Mouse (Mus musculus): ENCODE measurements around the gene Pak1.

Gene Pak1

DNA sequence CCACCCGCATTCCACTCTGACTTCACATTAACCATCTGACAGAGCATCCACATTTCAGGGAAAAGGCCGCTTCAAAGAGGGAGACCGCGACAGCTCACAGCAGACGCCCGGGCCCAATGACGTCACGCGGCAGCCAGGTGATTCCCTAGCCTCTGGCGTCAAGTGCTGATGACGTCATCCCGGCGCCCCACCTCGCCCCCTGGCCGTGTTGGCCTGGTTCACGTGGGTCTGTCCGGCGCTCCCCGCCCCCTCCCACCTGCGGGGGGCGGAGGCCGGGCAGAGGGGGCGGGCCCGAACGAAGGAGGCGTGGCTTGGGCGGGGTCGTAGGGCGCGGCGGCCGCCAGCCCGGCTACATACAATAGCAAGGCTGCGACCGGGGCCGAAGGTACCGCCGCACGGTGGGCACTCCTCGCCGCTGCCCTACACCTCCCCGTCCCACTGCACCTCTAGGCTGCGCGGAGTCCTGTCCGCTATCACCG, at the start of gene Pak1:
Gene Pak1 (plus strand): TSS at position 352 of the 479 bp plus-strand sequence.
- DNase-seq = peak; percentile 84 to 91

DNA sequence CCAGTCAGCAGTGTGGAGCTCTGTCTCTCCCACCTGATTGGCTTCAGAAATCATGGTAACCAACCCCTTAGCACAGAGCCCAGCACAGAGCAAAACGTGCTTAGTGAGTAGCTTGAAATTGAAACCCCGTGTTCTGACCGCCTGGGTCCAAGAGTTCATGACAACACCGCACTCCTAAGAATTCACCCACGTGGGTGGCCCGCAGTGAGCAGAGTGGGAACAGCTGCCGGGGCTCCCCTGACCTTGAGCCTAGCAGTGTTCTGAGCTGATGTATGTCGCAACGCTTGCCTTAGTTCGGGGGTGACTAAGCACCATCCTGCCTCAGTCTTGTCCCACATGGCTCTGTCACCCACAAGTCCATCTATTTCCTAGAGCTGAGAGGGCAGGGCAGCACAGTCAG, 47.4 kb upstream of the Pak1 start:
- DNase-seq = peak; percentile 35 to 36

DNA sequence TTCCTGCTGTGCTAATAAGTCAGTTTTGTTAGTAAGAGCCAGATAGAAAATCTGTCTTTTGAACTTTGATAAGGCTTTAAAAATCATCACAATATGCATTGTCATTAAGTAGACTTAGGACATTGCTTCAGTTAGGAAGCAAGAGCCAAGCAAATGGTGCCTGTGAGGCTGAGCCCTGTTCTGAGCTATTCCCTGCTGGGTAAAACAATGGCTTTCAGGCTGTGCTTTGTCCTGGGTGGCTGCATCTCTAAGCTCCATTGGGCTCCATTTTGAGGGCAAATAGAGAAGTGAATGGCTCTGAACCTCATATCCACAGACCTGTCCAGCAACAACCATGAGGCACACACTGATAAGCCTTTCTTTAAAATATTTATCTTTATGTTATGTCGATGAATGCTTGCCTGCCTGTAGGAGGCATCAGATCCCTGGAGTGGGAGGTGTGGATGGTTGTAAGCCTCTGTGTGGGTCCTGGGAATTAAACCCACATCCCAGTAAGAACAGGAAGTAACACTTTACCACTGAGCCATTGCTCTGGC, 46.5 kb upstream of the Pak1 start:
- DNase-seq = no peak

DNA sequence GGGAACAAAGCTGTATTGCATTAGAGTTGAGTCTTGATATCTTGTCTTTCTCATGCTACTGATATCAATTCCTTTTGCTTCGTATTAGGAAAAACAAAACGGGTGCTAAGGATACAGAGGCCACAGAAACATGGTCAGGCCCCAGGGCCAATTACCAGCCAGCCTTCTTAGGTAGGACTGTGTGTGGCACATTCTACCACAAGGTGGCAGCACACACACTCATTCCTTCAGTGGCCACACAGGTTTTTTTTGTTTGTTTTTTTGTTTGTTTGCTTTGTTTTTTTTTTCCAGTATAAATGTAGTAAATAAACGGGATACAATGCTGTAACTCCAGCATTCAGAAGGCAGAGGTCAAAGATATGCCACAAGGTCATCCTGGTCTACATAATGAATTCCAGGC, 43.0 kb upstream of the Pak1 start:
- DNase-seq = peak; percentile 70 to 88

DNA sequence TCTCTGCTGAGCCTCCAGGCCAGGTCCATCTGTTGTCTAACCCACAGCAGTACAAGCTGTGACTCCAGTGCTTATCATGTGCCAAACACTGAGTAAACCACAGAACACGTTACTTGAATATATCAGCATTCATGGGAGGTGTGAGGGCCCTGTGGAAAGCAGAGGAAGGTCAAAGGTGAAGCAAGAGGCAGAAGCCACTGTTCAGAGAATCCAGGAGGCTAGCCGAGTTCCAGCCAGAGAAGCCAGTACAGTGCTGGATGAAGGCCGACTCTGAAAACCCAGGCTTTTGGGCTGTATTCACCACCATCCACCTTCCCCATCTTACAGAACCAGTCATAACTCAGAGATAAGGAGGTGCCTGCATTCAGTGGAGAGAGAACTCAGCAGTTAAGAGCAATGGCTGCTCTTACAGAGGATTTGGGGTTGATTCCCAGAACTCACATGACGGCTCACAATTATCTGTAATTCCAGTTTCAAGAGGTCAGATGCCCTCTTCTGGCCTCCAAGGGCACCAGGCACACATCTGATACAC, 41.1 kb upstream of the Pak1 start:
- DNase-seq = no peak

DNA sequence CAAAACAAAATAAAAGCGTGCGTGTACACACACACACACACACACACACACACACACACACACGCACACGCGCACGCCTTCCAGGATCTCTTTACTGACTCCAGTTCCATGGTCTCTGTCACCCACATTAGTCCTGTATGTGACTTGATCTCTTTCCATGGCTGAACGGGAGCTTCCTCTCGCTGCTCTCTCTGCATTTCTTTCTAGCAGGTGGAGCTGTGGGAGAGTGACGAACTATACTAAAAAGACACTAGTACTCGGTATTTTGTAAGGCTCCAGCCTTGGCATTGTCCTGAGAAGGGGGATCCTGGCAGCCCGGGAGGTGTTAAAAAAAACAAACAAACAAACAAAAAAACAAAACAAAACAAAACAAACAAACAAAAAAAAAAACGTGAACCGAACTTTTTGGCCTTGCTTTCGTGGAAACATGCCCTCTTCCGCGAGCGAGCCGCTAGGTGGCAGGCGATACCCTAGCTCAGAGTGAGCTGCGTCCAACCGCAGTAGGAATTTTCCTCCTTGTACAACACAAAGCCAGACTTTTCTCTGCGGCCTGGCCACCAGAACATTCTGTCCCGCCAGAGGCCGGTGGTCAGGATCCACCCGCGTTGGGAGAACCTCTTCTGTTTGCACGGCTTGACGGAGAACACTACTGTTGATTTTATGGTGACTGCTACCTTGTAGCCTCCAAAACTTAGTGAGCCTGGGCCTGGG, 40.4 kb upstream of the Pak1 start:
- DNase-seq = peak; percentile 88 to 93

DNA sequence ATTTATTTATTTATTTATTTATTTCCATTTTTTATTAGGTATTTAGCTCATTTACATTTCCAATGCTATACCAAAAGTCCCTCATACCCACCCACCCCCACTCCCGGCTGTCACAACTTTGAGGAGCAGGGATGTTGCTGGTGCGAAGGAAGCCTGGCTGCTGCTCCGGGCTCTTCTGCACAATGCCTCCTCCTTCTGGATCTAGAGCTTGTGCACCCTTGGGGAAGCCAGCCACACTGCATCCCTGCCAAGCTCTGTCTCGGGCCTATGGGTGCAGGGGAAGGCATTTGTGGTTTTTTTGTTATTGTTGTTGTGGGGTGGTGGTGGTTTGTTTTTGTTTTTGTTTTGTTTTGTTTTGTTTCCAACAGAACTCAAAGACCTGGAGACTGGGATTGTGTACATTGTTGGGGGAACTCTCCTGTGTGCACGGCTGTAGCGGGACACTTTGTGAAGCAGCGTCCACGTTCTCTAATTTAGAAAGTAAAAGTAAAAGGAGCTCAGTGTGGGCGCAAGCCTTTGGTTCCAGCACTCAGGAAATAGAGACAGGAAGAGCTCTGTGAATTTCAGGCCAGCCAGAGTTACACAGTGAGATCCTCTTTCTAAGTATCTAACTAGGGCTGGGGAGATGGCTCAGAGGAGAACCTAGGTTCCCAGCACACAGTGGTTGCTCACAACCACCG, 39.7 kb upstream of the Pak1 start:
- peak; percentile 39 to 49 for DNase-seq

DNA sequence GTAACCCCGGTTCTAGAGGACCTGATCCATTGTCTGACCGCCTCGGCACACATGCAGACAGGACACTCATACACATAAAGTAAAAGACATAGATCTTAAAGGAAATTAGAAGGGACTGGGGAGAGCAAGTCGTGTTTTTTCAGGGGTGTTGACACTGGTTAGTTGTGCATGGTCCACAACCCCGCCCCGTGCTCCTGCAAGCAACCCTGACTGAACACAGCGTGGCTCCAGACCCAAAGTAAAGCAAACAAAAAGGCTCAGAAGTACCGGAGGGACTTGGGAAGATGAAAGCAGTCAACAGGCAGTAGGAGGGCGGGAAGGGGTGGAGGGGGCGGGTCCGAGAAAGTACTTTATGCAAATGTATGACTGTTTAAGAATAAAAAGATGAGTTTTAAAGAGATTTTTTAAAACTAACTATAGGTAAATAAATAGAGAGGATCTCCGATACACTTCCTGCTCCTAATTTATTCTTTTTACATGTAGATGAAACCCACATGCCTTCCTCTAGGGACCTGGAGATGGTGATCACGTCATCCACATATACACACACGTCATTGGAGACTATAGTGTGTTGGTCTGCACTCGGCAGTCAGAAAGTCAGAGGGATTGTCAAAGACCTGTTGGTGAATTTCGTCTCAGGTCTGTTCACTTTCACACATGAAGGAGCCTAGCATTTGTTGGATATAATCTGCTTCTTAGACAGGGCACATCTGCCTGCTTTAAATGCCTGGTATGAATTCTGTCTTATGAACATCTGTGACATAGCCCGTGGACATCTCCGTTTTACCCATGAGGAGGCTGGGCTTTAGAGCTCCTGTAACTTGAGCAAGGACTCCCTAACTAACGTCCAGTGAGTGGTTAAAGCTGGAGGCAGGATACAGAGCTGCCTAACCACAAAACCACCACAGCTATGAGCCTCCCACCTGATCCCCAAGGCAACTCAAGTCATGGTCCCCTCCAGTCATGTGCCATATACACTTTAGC, 38.8 kb upstream of the Pak1 start:
- peak; percentile 23 to 38 for DNase-seq

DNA sequence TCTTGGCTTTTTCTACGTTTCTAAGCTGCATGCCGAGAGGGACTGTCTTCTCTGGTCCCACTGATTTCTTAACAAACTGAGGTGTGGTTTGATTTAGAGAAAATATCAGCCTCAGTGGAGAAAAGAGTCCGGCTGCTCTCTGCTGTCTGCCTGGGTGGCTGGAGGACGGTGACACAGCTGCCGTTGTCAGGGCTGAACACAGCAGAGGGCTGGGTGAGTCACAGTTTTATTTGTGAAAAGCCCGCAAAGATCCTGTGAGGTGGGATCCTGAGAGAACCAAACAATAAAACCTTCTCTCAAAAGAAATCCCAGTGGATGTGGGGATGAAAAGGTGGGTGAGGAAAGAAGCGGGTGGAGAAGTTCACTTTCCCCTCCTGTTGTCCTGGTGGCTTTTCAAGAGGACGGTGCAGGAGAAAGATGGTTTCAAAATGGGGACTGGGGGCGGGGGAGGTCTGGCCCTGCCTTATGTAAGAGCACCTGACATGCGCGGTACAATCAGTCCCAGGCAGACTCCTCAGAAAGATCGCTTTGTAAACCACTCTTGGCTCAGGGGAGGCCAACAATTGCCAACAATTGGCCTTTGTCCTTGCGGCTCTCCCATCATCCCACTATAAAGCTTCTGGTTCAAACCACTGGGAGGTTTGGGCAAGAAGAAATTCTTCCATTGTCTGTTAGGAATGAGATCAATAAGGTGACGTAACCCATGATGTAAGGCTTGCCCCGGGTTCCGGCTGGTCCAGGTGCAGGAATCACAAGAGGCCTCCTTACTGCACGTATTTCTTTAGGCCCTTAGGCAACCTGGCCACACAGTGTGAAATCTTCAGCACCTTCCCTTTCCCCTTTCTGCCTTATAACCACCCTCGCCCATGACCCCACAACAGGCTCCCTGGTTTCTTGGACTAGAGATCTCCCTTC, 31.1 kb upstream of the Pak1 start:
- no peak for DNase-seq

DNA sequence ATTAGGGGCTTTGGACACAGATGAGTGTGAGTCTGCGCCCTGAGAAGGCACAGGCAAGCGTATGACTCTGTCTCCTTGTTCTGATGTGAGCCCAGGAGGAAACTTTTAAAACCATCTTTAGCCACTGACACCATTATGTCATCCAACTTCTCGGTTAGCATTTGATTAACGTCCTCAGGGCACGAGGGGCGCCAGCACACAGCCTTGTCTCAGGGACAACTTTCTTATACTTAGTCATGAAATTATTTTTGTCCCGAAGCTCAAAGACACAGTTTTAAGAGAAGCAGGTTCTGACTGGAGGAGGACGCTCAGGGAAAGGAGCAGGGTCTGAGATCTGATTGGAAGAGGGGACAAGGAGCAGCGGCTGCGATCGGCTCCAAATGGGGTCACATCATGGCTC, 23.8 kb upstream of the Pak1 start:
- DNase-seq = no peak

DNA sequence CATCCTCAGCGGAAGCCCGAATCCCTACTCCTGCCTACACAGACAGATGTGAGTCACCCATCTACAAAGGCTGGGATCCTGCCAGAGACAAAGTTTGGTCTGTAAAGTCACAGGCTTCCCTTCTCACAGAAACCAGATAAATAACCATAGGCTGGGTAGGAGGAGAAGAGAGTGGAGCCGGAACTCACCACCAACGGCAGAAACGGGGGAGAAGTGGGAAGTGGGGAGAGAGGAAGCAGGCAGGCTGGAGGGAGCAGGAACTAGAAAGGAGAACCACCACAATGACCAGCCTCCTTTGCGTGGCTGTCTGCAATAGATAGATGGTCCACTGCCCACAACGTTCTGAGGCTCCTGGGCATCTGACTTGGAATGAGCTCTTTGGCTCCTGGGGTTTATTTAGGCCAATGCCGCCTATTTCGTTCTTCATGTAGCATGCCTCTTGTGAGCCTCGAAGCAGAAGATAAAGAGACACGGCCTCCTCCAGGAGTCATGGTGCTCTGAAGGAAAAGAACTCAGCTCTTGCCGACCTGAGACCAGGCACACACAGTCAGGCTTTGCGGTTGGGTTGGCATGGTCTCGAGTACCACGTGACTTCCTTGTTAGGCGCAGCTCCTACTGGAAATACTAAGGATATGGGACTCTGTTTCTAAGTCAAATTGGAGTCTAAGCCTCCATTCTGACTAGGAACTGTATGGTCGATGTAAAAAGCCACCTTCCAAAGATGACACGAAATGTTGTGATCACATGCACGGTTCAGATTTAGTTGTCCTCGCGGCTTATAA, 23.0 kb upstream of the Pak1 start:
- DNase-seq = peak in 1 of 2 experiments; percentile 18

DNA sequence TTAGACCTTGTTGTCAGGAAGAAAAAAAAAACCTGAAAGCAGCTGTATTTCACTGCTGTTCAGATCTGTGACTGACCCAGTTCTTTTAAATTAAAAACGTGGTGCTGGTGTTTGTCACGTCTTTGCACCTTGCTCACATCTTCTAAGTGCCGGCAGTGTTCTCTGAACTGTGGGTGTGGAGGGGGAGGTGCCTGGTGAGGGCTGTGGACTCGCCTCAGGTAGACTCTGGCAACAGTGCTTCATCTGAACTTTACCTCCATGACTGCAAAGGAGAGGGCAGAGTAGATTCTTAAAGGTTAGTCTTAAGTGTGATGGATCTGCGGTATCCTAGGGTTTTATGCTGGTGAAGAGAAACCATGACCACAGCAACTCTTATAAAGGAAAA, 22.4 kb upstream of the Pak1 start:
- DNase-seq = peak; percentile 65 to 74

DNA sequence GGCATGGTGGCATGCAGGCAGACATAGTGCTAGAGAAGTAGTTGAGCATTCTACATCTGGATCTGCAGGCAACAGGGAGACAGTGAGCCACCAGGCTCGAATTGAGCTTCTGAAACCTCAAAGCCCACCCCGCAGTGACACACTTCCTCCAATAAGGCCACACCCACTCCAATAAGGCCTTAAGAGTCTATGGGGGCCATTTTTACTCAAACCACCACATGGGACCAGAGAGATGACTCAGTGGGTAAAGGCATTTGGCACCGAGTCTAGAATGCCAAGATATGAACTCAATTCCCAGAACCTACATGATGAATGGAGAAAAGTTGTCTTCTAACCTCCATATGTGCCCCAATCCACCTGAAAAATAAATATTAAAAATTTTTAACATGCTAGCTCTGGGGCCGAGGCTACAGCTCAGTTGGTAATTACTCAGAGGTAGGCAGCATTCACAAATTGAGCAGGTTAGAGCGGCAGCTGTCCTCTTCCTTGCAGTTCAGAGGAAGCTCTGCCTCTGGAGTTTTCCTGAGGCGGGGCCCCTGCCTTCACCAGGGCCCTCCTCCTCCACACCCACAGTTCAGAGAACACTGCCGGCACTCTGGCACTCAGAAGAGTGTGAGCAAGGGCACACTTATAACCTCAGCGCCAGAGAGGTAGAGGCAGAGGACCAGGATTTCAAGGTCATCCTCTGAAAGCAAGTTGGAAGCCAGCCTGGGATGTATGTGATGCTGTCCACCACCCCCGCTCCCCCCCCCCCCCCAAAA, 21.8 kb upstream of the Pak1 start:
- peak; percentile 23 to 63 for DNase-seq

DNA sequence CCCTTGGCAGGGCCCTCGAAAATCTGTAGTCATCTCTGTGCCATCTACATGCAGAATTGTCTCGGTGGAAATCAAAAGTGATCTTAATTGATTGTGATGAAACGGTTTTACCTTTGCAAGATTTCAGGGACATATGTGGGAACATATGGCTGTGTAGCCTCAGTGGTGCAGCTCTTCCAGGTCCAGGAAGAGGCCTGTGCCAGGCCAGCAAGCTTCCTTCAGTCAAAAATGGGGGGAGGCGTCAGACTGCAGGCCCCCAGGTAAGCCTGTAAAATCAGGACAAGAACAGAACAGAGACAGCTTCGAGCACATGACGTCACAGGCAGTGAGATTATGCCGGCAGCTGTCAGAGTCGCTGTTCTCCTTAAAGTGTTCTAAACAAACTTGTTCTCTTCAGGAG, 20.5 kb upstream of the Pak1 start:
- no peak for DNase-seq

DNA sequence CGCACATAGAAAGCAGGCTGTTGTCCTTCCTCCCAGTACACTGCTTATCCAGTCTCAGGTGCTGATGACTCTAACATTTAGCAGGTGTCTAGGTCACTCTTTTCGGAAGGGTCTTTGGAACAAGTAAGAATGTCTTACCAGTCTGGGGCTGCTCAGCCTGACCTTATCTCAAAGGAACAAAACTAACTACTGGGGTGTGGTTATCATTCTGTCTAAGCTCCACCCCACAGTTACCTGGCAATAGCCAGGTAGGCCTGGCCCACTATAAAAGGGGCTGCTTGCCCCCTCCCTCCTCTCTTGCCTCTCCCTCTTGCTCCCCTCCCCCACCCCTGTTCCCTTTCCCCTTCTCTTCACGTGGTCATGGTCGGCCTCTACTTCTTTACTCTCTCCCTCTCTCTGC, 19.3 kb upstream of the Pak1 start:
- DNase-seq = no peak

DNA sequence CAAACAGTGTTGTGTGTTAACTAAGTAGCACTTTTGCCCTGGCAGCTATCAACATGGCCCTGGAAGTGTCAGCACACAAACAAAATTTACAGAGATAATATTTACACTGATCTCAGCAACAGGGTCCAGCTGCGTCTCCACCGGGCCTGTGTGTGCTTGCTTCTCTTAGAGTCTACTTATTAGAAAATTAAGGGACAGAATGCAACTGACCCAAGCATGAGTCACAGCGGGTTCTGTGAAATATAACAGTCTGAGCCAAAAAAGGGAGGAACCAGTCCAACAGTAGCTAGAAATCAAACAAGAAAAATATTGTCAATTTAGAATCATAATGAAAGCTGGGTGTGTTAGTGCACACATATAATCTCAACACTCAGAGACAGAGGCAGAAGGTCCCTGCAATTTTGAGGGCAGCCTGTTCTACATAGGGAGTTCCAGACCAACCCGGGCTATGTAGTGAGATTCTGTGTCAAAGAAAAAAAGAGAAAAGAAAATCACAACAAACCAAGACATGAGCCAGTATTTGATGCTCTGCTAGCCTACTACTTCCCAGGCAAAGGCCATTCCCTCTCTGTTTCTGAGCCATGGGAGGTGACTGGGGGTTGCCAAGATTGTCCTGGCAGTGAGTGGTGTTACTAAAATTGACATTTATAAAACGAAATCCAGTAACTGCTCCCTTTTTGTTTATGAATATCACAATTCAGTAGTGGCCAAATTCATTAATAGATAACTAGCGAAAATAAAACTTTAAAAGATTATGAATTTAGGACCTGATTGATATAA, 17.3 kb upstream of the Pak1 start:
- DNase-seq = peak in 1 of 2 experiments; percentile 15

DNA sequence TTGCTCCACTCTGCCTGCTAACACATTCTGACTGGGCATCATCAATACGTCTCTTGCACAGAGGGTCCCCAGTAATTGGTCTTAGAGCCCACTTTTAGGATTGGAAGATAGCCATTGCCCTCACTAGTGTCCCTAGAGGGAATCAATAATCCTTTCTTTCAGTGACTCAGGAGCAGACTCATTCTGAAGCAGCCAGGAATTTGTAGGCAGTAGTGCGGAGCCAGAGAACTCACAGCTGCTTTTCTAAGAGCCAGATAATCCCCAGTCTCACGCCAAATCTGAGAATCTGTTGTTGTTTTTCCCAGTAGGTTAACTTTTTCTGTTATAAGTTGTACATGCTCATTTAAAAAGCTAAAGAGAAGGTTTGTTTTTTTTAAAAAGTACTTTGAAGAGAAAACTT, 13.0 kb upstream of the Pak1 start:
- DNase-seq = no peak

DNA sequence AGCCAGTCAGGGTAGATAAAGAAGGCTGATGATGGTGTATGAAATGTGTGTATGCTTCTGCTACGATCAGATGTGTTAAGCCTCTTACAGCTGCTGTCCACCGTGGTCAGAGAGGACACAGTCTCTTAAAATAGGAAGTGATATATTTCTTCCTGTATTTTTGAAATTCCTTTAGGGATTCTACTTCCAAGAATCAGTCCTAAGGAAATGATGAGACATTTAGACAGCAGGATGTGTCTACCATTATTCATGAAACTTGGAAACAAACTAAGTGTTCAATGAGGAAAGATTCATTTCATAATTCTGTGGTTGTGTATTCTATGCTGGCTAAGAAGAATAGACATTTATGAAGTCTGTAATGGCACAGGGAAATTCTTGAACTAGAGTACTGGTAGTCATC, 12.4 kb upstream of the Pak1 start:
- no peak for DNase-seq

DNA sequence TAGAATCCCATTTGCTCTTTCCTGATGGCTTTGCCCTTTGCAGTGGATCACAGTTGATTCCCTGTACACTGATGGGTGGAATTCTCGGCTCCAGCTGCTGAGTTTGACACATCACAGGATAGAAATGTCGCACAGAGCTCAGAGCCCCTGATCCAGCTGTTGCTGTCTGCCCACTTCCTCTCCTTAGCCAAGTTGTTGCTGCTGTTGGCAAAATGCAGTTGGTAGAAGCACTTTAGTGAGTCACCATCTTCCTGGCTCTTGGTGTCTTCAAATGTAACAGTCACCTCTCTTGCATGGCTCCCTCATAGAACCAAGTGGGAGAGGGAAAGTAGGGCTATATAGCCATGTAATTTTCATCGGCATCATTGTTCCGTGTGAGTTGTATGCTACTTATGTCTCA, 11.2 kb upstream of the Pak1 start:
- no peak for DNase-seq
